Mouse (Mus musculus) lung, adult 10 weeks (tissue): Measurements from ENCODE around the gene Gm5565. TPM values are rescaled to one million over a fixed set of nuclear protein-coding genes. Genes with fewer than 3 reads are reported as not detected.

Experiments
- polyA plus RNA-seq: library from polyadenylated mRNA; stranded (reverse); fragments of 350-450 nt; fragmentation: Illumina TruSeq; extraction: RNeasy Lipid Tissue Mini Kit (QIAGEN cat#74804); gene quantifications from one replicate; pipeline ENCODE4 v1.2.3, GENCODE M21; 2014; ENCODE audit warnings: low read depth, low replicate concordance; ENCODE audit not compliant: insufficient read depth

The Gm5565 gene
- polyA plus RNA-seq = not detected

GRCm38 (mm10) chr5:146160439-146160838 is at the start of gene Gm5565:
TSS of gene Gm5565 (minus strand) at chr5:146160539.

GRCm38 (mm10) chr5:146185204-146185603 is 24.9 kb upstream of the Gm5565 start, which contains the start of gene 1700001J03Rik:
TSS of gene 1700001J03Rik (minus strand) at chr5:146185304.

GRCm38 (mm10) chr5:146170621-146171020 is 10.3 kb upstream of the Gm5565 start, which contains the start of gene Gm6309:
TSS of gene Gm6309 (minus strand) at chr5:146170721.

Other genes with a start within 250 kb of the Gm5565 start
- gene Cyp3a25, start 150.9 kb downstream of the Gm5565 start, polyA plus RNA-seq = not detected
- not detected for gene Cyp3a59, start 81.3 kb downstream of the Gm5565 start, polyA plus RNA-seq
- gene Gm6309, start 10.2 kb upstream of the Gm5565 start, polyA plus RNA-seq = not detected
- not detected for gene 1700001J03Rik, start 24.8 kb upstream of the Gm5565 start, polyA plus RNA-seq
- 17.4 TPM for gene Rnf6, start 61.0 kb upstream of the Gm5565 start, polyA plus RNA-seq
- gene Cdk8, start 70.7 kb upstream of the Gm5565 start, polyA plus RNA-seq = 11.7 TPM
- gene Wasf3, start 224.4 kb upstream of the Gm5565 start, polyA plus RNA-seq = 3.6 TPM